Mouse (Mus musculus): ENCODE data around the gene Krtdap. TPM values are rescaled to one million over a fixed set of nuclear protein-coding genes. Genes with fewer than 3 reads are reported as not detected.

Krtdap gene
- polyA plus RNA-seq (2012; ENCODE audit: low replicate concordance) = not detected in 2 replicates

DNA sequence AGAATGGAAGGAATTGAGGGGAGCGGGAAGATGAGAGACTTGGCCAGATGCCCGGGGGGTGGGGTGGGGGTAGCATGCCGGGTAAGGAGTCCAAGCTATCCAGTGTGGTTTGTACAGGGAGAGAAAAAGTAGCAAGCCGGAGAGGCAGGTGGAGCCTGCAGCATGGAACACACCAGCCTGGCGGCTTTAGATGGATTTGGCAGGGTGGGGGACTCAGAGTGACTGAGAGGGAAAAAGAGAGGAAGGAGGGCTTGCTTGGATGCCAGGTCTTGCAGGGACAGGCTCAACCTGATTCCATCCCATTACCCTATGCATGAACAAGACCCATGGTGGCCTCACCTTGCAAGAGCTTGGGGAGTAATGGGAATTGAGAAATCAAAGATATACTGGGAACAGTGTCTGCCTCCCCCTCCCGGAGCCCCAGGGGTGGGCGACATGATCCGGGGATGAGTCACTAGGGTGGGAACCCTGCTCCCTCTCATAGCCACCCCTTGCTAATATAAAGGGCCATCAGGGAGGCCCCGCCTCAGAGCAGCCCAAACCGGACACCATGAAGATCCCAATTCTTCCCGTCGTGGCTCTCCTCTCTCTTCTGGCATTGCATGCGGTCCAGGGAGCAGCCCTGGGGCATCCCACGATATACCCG is at the start of gene Krtdap:
Gene Krtdap, plus strand, starts transcription at position 520 of the 646 bp plus-strand sequence.

DNA sequence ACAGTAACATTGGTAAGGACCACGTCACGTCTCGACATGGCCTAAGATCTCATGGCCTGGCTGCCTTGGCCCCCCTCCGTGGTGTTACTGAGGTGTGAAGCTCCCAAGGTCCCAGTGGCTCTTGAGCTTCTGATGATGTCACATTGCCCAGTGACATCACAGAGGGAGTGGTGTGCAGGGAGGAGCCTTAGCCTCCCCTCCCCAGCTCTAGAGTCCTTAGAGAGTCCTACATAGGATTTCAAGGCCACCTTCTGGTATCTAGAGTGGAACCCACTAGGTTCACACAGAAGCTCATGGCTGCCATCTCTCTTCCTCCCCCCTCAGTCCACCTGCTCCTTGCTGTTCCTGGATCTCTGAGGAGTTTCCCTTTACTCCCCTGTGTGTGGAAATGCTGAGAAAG is 44.1 kb upstream of the Krtdap start, which contains the start of gene Gapdhs:
Gene Gapdhs, minus strand, starts transcription at position 65 of the 400 bp plus-strand sequence.

DNA sequence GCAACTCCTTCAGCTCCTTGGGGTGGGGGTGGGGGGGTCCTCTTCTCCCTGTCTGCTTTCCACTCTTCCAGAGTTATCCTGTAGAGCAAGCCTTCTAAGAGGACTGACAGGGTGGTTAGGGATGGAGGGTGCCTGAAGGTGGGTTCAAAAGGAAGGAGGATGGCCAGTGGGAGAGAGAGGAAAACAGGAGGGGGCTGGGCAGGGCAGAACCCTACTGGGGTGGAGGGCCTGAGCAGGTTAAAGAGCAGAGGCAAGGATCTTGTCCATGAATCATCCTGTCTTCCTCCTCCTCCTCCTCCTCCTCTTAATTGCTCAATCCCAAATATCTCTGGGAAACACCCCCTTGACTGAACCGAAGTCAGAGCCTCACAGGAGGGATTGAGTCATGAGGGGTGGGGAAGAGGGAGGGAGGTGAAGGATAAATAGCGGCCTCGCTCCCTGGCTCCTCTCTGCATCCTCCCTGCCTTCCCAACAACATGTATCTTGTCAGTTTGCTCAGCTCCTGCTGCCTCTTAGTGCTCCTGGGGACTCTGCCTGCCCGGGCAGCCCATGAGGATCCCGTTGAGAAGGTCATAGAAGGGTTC is 36.5 kb upstream of the Krtdap start, which contains the start of gene Sbsn:
Gene Sbsn, plus strand, starts transcription at position 386 of the 584 bp plus-strand sequence.

DNA sequence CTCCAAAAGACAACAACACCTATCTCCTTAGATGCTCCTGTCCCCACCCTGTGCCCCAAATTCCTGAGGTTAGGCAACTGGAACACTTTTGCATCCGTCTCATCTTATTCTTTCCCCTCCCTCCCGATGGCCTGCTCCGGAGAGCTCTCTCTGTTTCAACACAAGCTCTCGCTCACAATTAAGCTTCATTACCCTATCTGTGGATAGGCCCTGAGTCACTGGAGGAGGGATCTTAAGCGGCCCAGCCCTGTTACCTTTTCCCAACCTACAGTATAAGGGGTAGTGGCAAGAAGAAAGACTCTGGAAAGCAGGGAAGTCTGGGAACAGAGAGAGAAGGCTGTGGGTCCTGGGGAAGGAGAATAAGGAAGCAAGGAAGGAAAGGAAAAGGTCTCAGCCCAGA is 24.2 kb upstream of the Krtdap start, which contains the start of gene Dmkn:
Gene Dmkn, plus strand, starts transcription at position 301 of the 400 bp plus-strand sequence.

DNA sequence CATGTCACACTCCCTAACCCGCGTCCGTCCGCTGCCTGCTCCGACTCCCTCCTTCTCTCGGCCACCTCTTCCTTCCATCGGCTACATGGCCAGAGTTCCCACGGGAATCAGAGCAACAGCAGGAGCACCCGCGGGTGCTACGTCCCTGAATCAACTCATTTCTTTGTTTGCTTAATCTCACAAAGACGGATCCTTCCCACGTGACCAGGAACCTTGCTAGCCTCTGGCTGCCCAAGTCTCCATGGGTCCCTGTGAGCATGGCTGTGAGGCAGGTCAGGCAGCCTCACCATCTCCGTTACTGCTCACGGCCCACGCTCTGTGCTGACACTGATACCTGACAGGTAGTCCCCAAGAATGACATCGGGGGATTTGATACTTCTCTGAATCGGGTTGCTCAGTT is 36.0 kb downstream of the Krtdap start, which contains the start of gene Ffar2:
Gene Ffar2, minus strand, starts transcription at position 101 of the 400 bp plus-strand sequence.

Other genes starting within 250 kb of the Krtdap start
- 22.9 and 50.6 TPM in 2 replicates for gene Hspb6, start 235.7 kb upstream of the Krtdap start, polyA plus RNA-seq (2012; ENCODE audit: low replicate concordance)
- gene Proser3, start 235.6 kb upstream of the Krtdap start, polyA plus RNA-seq (2012; ENCODE audit: low replicate concordance) = 29.4 and 49.1 TPM in 2 replicates
- gene Lin37, start 228.1 kb upstream of the Krtdap start, polyA plus RNA-seq (2012; ENCODE audit: low replicate concordance) = 59.6 and 64.2 TPM in 2 replicates
- gene U2af1l4, start 224.6 kb upstream of the Krtdap start, polyA plus RNA-seq (2012; ENCODE audit: low replicate concordance) = 12.7 and 61.9 TPM in 2 replicates
- 1.2 and 1.6 TPM in 2 replicates for gene Gm49396, start 224.6 kb upstream of the Krtdap start, polyA plus RNA-seq (2012; ENCODE audit: low replicate concordance)
- 17.5 and 44.6 TPM in 2 replicates for gene Psenen, start 224.3 kb upstream of the Krtdap start, polyA plus RNA-seq (2012; ENCODE audit: low replicate concordance)
- gene Igflr1, start 222.5 kb upstream of the Krtdap start, polyA plus RNA-seq (2012; ENCODE audit: low replicate concordance) = 8.1 and 20.3 TPM in 2 replicates
- 143 and 153 TPM in 2 replicates for gene Kmt2b, start 199.2 kb upstream of the Krtdap start, polyA plus RNA-seq (2012; ENCODE audit: low replicate concordance)
- gene Zbtb32, start 189.0 kb upstream of the Krtdap start, polyA plus RNA-seq (2012; ENCODE audit: low replicate concordance) = 133 and 177 TPM in 2 replicates
- gene Upk1a, start 175.0 kb upstream of the Krtdap start, polyA plus RNA-seq (2012; ENCODE audit: low replicate concordance) = 1.3 TPM in 1 of 2 replicates, not detected in the other
- 47.1 and 83.9 TPM in 2 replicates for gene Cox6b1, start 161.7 kb upstream of the Krtdap start, polyA plus RNA-seq (2012; ENCODE audit: low replicate concordance)
- 0.35 TPM in 1 of 2 replicates, not detected in the other for gene Etv2, start 152.0 kb upstream of the Krtdap start, polyA plus RNA-seq (2012; ENCODE audit: low replicate concordance)
- 329 and 344 TPM in 2 replicates for gene Rbm42, start 137.6 kb upstream of the Krtdap start, polyA plus RNA-seq (2012; ENCODE audit: low replicate concordance)
- 7.2 and 44.1 TPM in 2 replicates for gene Haus5, start 122.9 kb upstream of the Krtdap start, polyA plus RNA-seq (2012; ENCODE audit: low replicate concordance)
- gene Pmis2, start 116.3 kb upstream of the Krtdap start, polyA plus RNA-seq (2012; ENCODE audit: low replicate concordance) = not detected in 2 replicates
- gene 2200002J24Rik, start 89.0 kb upstream of the Krtdap start, polyA plus RNA-seq (2012; ENCODE audit: low replicate concordance) = not detected in 2 replicates
- gene Atp4a, start 75.7 kb upstream of the Krtdap start, polyA plus RNA-seq (2012; ENCODE audit: low replicate concordance) = 0.20 TPM in 1 of 2 replicates, not detected in the other
- 134 and 143 TPM in 2 replicates for gene Tmem147, start 58.4 kb upstream of the Krtdap start, polyA plus RNA-seq (2012; ENCODE audit: low replicate concordance)
- not detected in 2 replicates for gene Gapdhs, start 44.2 kb upstream of the Krtdap start, polyA plus RNA-seq (2012; ENCODE audit: low replicate concordance)
- gene Sbsn, start 36.4 kb upstream of the Krtdap start, polyA plus RNA-seq (2012; ENCODE audit: low replicate concordance) = 0.48 TPM in 1 of 2 replicates, not detected in the other
- not detected in 2 replicates for gene Dmkn, start 24.1 kb upstream of the Krtdap start, polyA plus RNA-seq (2012; ENCODE audit: low replicate concordance)
- 0.46 and 5.5 TPM in 2 replicates for gene Ffar2, start 35.9 kb downstream of the Krtdap start, polyA plus RNA-seq (2012; ENCODE audit: low replicate concordance)
- gene Ffar3, start 68.3 kb downstream of the Krtdap start, polyA plus RNA-seq (2012; ENCODE audit: low replicate concordance) = not detected in 2 replicates
- 3.9 and 5.1 TPM in 2 replicates for gene Ffar1, start 73.7 kb downstream of the Krtdap start, polyA plus RNA-seq (2012; ENCODE audit: low replicate concordance)
- gene Cd22, start 92.4 kb downstream of the Krtdap start, polyA plus RNA-seq (2012; ENCODE audit: low replicate concordance) = 11.3 and 33.3 TPM in 2 replicates
- 0.84 and 1.1 TPM in 2 replicates for gene Mag, start 127.0 kb downstream of the Krtdap start, polyA plus RNA-seq (2012; ENCODE audit: low replicate concordance)
- not detected in 2 replicates for gene Hamp2, start 136.8 kb downstream of the Krtdap start, polyA plus RNA-seq (2012; ENCODE audit: low replicate concordance)
- gene Hamp, start 156.1 kb downstream of the Krtdap start, polyA plus RNA-seq (2012; ENCODE audit: low replicate concordance) = not detected in 2 replicates
- 142 TPM in 2 replicates for gene Usf2, start 168.9 kb downstream of the Krtdap start, polyA plus RNA-seq (2012; ENCODE audit: low replicate concordance)
- 0.94 and 1.5 TPM in 2 replicates for gene Lsr, start 185.6 kb downstream of the Krtdap start, polyA plus RNA-seq (2012; ENCODE audit: low replicate concordance)
- gene Fam187b, start 185.9 kb downstream of the Krtdap start, polyA plus RNA-seq (2012; ENCODE audit: low replicate concordance) = 0.07 TPM in 1 of 2 replicates, not detected in the other